Mouse (Mus musculus): Measurements from ENCODE around the gene Kif6. TPM values are rescaled to one million over a fixed set of nuclear protein-coding genes. Genes with fewer than 3 reads are reported as not detected.
A peak's percentile ranks its signal among the peaks of the same experiment; 100 is the strongest.

Kif6 gene
- total RNA-seq, 1 experiment from 2014 or later, result 1.1 TPM

DNA sequence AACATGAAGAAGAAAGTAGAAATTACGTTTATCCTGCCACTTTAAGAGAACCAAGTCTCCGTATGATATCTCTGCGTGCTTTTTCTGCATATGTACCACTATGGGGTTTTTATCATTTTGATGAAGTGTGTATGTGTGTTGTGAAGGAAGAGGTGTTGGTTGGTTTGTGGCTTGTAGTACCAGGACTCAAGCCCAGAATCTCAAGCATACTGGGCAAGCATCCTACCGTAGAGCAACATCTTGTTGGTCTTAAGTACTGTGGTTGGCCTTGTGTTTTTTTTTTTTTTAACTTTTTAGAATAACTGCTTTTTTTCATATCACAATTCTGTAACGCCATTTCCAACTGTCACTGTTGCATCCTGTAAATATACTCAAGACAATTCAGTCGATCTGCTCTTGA, 277.5 kb downstream of the Kif6 start:
- ATAC-seq (replicated peaks in 1 of 2; ENCODE audit: insufficient read depth in 1 of 2, low FRiP score in 2 of 2, low TSS enrichment in 1 of 2, low read depth in 1 of 2, poor library complexity in 2 of 2, severe bottlenecking in 2 of 2), result no peak

DNA sequence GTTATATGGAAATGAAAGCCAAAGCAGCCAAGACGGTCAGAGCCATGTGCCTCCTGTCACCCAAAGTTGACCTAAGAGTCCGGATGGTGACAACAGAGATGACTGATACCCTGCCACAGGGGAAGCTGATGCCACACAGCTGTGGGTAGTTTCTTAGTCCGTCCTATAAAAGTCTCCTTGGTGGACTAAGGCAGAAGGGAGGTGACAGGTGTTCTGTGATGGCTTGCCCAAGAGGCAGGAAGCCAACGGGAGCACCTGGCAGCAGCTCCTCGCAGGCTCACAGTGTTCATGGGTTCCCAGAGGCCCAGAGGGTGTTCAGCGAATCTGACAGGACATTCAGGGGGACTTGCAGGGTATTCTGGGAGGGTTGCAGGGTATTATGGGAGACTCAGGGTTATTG, 279.5 kb downstream of the Kif6 start:
- no peak for ATAC-seq (replicated peaks in 1 of 2; ENCODE audit: insufficient read depth in 1 of 2, low FRiP score in 2 of 2, low TSS enrichment in 1 of 2, low read depth in 1 of 2, poor library complexity in 2 of 2, severe bottlenecking in 2 of 2)

GRCm38 (mm10) chr17:49898849-49899331, 284.0 kb downstream of the Kif6 start:
- peak; percentile 65 to 71; a peak in 3 of 4 replicates for ATAC-seq (replicated peaks in 1 of 2; ENCODE audit: insufficient read depth in 1 of 2, low FRiP score in 2 of 2, low TSS enrichment in 1 of 2, low read depth in 1 of 2, poor library complexity in 2 of 2, severe bottlenecking in 2 of 2)

GRCm38 (mm10) chr17:49902613-49903012, 287.7 kb downstream of the Kif6 start:
- ATAC-seq (replicated peaks in 1 of 2; ENCODE audit: insufficient read depth in 1 of 2, low FRiP score in 2 of 2, low TSS enrichment in 1 of 2, low read depth in 1 of 2, poor library complexity in 2 of 2, severe bottlenecking in 2 of 2), result no peak

DNA sequence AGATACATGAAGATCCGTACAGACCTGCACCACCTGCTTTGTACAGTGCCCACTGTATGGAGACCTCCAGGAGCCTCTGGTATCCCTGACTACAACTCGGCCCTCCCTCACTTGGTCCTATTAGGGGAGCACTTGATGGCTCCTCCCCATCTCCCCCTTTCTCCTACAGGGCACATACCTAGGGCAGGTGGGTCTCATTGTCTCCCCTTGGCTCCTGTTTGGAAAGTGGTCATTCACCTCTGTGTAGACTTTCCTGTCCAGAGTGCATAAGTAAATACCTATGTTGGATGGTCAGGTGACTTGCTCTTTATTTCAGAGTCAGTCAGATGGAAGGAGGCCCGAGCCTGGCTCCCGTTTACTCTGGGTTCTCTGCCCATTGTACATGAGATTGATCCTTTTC, 308.5 kb downstream of the Kif6 start:
- ATAC-seq (replicated peaks in 1 of 2; ENCODE audit: insufficient read depth in 1 of 2, low FRiP score in 2 of 2, low TSS enrichment in 1 of 2, low read depth in 1 of 2, poor library complexity in 2 of 2, severe bottlenecking in 2 of 2), result no peak

DNA sequence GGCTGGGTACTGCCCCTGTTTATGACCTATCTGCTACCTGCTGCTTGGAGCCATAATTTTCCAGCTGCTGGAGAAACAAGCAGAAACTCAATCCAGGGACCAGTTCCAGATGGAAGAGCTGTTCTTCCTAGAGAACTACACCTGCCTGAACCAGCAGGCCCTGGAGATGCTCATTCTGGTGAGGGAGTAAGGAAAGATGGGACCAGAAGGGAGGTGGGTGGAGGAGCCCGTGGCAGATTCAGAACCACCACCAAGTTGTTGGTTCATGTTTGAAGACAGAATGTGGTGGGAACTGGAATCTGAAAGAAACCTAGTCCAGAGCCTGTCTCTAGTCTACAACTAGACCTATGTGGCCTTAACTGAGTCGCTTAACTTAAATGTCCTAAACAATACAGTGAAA, 312.7 kb downstream of the Kif6 start:
- ATAC-seq (replicated peaks in 1 of 2; ENCODE audit: insufficient read depth in 1 of 2, low FRiP score in 2 of 2, low TSS enrichment in 1 of 2, low read depth in 1 of 2, poor library complexity in 2 of 2, severe bottlenecking in 2 of 2), result no peak

GRCm38 (mm10) chr17:49933806-49934205, 318.9 kb downstream of the Kif6 start:
- no peak for ATAC-seq (replicated peaks in 1 of 2; ENCODE audit: insufficient read depth in 1 of 2, low FRiP score in 2 of 2, low TSS enrichment in 1 of 2, low read depth in 1 of 2, poor library complexity in 2 of 2, severe bottlenecking in 2 of 2)

DNA sequence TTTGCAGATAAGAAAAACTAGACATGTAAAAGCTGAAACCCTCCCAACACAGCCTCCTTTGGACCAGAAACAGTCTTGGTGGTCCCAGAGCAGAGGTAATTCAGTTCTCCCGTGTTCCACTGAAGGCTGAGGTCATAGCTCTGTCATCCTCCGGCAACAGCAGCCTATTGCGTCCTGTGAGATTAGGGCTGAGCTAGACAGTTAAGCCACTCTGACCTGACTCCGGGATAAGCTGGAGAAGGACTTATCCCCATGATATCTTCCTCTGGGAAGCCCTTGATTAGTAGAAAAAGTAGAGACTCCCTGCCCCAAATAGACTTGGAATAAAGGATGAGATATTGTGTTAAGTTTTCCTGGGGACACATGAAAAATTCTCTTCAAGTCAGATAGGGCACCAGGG, 319.6 kb downstream of the Kif6 start:
- no peak for ATAC-seq (replicated peaks in 1 of 2; ENCODE audit: insufficient read depth in 1 of 2, low FRiP score in 2 of 2, low TSS enrichment in 1 of 2, low read depth in 1 of 2, poor library complexity in 2 of 2, severe bottlenecking in 2 of 2)

DNA sequence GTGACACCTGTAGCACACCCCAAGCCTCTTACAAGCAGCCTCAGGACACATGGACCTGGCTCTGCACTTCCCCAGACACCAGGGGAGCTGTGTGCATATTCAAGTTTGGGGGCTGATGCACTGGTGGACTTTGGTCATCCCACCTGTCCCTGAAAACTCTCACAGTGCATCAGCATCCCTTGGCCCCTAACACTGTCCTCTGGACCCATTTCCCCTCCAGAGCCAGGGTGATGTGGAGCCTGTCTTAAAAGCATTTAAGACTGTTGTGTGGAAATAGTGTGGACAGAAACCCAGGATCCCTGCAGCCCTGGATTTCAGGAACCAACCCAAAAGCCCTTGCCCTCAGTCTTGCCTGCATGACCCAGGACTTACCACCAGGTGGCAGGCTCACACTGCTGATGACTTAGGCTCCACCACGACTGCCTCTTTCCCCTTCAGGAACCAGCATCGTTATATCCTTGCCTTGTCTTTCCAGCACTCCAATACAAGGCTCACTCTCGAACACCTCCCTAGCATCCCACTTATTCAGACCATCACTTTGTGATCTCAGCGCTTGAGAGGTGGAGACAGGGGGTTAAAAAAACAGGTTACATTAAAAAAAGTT, 320.8 kb downstream of the Kif6 start:
- ATAC-seq (replicated peaks in 1 of 2; ENCODE audit: insufficient read depth in 1 of 2, low FRiP score in 2 of 2, low TSS enrichment in 1 of 2, low read depth in 1 of 2, poor library complexity in 2 of 2, severe bottlenecking in 2 of 2), result peak; percentile 65 to 67

- ATAC-seq (replicated peaks in 1 of 2; ENCODE audit: insufficient read depth in 1 of 2, low FRiP score in 2 of 2, low TSS enrichment in 1 of 2, low read depth in 1 of 2, poor library complexity in 2 of 2, severe bottlenecking in 2 of 2), result no peak
These were observed 321.3 kb downstream of the Kif6 start for GRCm38 (mm10) chr17:49936214-49936613.

- ATAC-seq (replicated peaks in 1 of 2; ENCODE audit: insufficient read depth in 1 of 2, low FRiP score in 2 of 2, low TSS enrichment in 1 of 2, low read depth in 1 of 2, poor library complexity in 2 of 2, severe bottlenecking in 2 of 2), result no peak
These were observed 324.2 kb downstream of the Kif6 start for GRCm38 (mm10) chr17:49939146-49939545.

- ATAC-seq (replicated peaks in 1 of 2; ENCODE audit: insufficient read depth in 1 of 2, low FRiP score in 2 of 2, low TSS enrichment in 1 of 2, low read depth in 1 of 2, poor library complexity in 2 of 2, severe bottlenecking in 2 of 2), result no peak
These were observed 327.7 kb downstream of the Kif6 start for GRCm38 (mm10) chr17:49942674-49943073.

- peak; percentile 51 to 78; a peak in 3 of 4 replicates for ATAC-seq (replicated peaks in 1 of 2; ENCODE audit: insufficient read depth in 1 of 2, low FRiP score in 2 of 2, low TSS enrichment in 1 of 2, low read depth in 1 of 2, poor library complexity in 2 of 2, severe bottlenecking in 2 of 2)
These were observed 336.5 kb downstream of the Kif6 start for GRCm38 (mm10) chr17:49951491-49951855.

GRCm38 (mm10) chr17:49951856-49952607, 337.1 kb downstream of the Kif6 start:
- 0 out of 4 replicates have a peak, but pooled peaks have one; percentile 10 to 27 for ATAC-seq (replicated peaks in 1 of 2; ENCODE audit: insufficient read depth in 1 of 2, low FRiP score in 2 of 2, low TSS enrichment in 1 of 2, low read depth in 1 of 2, poor library complexity in 2 of 2, severe bottlenecking in 2 of 2)

DNA sequence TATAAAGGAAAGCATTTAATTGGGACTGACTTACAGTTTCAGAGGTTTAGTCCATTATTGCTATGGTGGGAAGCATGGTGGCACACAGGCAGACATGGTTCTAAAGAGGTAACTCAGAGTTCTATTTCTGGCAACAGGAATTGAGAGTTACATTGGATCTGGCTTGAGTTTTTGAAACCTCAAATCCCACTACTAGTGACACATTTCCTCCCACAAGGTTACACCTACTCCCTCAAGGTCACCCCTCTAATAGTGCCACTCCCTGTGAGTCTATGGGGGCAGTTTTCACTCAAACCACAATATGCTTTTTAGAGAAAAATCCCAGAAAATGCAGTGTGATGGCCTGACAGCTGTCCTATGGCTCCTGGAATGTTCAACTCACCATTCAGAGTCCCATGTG, 344.1 kb downstream of the Kif6 start:
- no peak for ATAC-seq (replicated peaks in 1 of 2; ENCODE audit: insufficient read depth in 1 of 2, low FRiP score in 2 of 2, low TSS enrichment in 1 of 2, low read depth in 1 of 2, poor library complexity in 2 of 2, severe bottlenecking in 2 of 2)

Measured in hematopoietic stem cell, adult 5-6 weeks (primary cell).